Mouse (Mus musculus) skeletal muscle tissue, adult 2 months (tissue): ENCODE measurements around the gene Tgif1.
"Not testable (repeated sequence)": the region's sequence is repeated elsewhere in the genome, so short reads cannot be mapped to it uniquely, and the experiment has no call there.

ENCODE experiments used
- DNase-seq: peaks from one replicate; pipeline ENCODE4 v3.0.0-alpha.2; 2012; ENCODE audit warnings: low read depth, low spot score

Gene Tgif1

GRCm38 (mm10) chr17:70844971-70845370 is 8.4 kb downstream of the Tgif1 start:
- no peak for DNase-seq

DNA sequence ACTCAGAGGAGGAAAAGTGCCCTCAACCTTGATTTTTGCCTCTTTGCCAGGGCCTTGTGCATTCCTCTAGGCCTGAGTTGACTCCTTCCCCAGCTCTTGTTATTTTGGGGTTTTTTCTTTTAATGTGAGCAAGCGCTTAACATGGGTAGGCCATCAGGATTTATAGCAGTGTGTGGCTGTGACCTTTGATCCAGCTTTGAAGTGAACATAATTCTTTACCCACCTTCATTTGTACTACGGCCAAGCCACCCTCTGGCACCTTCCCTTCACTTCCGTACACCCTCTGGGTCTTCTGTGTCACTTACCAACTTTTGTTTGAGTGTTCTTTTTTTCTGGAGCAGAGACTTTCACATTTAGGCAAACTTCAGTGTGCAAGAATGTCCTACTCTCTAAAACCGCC is 10.1 kb downstream of the Tgif1 start:
- no peak for DNase-seq

DNA sequence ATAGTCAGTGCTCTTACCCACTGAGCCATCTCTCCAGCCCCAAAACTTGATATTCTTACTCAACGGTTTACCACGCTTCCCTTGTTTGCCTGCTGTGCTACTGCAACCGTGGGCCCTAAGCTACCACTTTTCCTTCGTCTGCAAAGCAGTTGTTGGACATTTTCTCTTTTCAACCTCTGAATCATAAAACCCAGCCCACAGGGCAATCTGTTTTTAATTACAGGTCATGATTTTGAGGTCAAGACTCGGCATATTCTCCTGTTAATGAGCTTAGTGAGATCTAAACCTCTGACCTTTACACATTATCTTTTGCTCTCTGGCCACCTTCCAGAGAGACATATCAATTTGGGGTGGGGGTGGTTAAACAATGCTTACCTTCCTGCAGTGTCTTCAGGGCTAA is 14.8 kb downstream of the Tgif1 start:
- no peak for DNase-seq

- no peak for DNase-seq
These were observed 15.3 kb downstream of the Tgif1 start for GRCm38 (mm10) chr17:70838031-70838430.

DNA sequence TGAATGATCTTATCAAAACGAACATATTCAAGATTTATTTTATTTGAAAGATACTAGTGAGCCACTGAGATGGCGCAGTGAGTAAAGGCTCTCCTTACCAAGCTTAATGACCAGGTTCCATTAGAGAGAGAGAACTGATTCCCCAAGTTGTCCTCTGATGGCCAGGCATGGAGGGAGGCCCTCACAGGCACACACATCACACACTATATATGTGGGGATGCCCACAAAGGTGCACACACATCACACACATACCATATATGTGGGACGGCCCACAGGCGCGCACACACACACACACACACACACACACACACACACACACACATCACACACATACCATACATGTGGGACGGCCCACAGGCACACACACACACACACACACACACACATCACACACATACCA is 15.9 kb downstream of the Tgif1 start:
- not testable (repeated sequence) for DNase-seq

DNA sequence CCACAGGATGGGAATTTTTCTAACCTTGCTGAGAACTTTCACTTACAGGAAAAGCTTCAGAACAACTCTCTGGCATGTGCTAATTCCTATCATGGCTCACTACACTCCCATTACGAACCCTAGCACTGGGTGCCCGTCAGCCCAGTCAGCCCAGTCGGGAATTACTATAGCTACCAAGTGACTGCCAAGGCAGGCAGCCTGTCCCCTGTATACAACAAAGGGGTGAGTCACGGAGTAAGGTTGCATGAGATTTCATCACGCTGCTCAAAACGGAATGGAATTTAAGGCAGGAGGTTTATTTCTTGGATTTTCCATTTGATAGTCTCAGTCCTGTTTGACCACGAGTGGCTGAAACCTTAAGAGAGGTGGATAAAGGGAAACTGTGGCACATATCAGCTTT is 16.5 kb downstream of the Tgif1 start:
- no peak for DNase-seq

DNA sequence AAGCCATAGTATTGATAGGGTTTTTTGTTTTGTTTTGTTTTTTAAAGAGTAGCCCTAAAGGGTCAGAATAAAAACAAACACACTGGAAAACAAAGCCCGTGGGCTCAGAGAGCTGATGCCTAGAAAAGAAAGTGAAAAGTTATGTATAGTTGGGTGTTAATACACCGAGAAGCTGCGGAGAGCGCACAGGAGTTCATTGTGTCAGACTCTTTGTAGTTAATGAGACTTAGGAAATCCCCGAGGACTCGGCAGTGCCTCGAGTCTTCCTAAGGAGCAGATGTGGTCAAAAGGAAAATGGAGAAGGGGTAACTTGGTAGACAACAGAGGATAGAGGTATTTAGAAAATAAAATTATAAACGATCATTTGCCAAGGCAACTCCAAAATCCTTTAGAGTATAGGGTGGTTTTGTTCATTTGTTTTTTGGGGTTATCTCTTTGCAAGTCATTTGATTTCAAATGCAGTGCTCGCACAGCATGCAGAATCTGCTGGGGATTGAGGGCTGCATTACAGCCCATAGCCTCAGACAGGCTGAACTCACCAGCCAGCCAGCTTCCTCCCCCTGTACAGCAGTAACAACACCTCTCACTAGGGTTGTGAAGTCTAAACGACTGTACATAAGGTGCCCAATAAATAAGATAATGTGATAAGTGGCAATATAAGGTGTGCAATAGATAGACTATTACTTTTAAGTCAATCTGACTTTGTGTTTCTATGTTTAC is 18.1 kb downstream of the Tgif1 start:
- no peak for DNase-seq

DNA sequence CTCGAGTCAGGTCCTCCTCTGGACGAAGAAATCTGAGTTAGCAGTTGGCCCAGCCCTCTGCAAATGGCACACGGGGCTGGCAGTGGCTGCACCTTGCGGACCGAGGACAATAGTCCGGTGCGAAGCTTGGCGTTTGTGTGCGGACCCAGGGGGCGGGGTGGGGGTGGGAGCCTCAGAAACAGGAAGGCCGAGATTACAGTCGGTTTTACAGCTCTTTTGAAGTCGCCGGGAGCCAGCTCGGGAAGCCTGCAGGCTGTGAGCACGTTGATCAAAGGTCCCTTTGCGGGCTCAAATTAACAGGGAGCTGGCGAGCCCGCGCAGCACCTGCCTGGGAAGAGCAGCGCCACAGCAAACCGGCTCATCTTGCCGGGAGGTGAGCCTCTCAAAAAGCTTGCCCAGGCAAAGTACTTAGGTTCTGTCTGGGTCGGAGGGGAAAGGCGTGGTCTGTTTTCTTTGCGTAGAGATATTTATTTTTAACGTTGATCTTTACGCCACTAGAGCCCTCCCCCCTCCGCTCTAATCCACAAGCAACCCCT is 18.8 kb downstream of the Tgif1 start:
- no peak for DNase-seq

DNA sequence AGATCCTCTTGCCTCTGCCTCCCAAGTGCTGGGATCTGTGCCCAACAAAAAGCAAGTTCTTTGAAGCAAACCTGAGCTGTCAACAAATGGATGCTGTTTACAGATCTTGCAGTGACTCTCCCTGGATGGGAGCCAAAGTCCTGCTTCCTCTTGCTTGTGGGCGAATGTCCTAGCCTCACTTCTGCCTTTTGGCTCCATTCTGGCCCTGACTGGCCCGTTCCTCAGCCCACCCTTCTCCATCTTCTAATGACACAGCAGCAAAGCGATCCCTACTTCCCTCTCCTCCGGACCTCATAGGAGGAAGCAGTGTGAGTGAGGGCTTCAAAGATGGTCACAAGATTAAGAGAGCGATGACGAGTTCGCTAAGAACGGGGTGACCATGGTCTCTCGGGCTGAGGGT is 20.8 kb downstream of the Tgif1 start:
- peak; percentile 65 for DNase-seq

DNA sequence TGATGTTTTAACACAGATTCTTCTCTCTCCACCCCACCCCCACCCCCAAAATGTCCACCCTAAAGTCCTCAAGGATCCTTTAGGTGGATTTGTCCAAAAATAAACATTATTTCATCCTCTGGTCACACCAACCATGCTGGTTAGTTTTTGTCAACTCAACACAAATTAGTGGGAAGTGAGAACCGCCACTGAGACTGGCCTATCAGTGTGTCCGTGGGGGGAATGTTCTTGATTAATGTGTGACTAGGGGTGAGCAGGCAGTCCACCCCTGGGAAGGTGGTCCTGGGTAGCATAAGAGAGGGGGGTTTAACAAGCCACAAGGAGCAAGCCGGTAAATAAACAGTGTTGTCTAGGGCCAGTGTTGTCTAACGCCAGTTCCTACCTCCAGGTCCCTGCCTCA is 21.8 kb downstream of the Tgif1 start:
- no peak for DNase-seq

DNA sequence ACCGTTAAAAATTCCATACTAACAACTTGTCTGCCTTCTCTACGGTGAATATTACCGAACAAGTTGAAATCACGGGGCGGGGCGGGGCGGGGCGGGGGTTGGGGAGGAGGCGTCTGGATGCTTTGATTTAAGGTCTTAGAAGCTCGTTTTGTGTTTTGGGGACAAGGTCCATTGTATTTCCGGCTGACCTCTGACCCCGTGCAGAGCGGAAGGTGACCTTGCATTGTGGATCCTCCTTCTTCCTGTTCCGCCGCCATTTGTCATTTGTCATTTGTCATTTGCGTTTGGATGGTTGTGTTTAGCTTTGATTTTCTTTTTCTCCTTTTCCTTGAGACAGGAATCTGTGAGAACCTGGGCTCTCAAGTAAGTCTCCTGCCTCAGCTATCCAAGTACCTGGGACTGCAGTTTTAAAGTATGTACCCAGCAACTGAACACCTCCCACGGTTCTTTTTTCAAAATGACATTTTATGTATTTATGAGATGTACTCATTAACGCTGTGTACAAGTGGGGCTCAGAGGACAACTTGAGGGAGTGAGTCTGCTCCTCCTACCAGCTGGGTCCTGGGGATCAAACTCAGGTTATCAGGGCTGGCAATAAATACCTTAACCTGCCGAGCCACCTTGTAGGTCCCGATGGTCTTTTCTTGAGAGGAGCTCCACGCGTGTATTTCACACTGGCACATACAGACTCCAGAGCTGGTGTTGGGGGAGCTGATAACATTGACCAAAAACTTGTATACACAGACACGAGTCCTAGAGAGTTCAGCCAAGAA is 23.2 kb downstream of the Tgif1 start:
- DNase-seq, result no peak

DNA sequence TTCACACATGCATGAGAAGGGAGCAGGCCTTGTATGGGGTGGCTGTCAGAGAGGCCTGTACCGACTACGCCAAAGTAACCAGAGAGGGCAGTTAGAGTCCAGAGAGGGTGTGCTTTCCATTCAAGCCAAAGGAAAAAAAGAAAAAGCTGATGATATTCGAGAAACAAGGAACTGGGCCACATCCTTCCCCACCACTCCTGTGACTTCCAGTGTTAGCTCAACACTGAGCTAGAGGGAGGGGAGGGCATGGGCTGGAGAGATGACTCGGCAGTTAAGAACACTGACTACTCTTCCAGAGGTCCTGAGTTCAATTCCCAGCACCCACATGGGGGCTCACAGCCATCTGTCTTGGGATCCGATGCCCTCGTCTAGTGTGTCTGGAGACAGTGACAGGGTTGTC is 24.1 kb downstream of the Tgif1 start:
- no peak for DNase-seq

DNA sequence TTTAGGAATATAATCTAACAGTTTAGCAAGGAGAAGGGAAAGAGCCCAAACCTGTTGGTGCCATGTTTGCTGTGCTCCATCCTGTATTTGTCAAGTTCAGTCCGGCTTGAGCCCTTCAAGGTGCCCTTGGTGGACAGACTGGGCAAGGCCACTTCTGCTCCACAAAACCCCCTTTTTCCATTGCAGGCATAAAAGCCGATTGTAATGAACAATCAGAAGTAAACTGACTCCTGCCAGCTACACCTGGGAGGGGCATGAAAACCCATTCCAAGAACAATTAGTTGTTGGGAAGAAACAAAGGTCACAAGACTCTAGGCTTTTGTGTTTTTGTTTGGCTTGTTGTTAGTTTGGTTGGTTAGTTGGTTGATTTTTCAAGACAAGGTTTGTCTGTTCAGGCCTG is 24.8 kb downstream of the Tgif1 start:
- DNase-seq, result no peak

DNA sequence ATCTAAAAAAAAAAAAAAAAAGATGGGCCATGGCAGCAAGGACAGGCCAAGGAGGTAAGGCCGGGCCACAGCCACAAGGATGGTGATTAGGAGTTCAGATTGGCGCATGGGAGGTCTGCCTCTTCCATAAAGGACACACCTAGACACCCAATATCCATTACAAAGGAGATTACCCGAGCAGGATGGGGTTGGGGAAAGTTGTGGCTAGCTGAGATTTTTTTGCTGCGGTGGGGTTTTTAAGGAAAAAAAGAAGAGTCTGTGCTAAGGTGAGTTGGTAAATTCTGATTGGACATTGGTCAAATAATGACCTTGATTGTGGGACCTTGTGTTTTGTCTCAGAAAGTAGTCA is 25.2 kb downstream of the Tgif1 start:
- no peak for DNase-seq

- DNase-seq, result not testable (repeated sequence)
These were observed 25.7 kb downstream of the Tgif1 start for GRCm38 (mm10) chr17:70827463-70828179.

- DNase-seq, result no peak
These were observed 27.1 kb downstream of the Tgif1 start for GRCm38 (mm10) chr17:70826227-70826626.

DNA sequence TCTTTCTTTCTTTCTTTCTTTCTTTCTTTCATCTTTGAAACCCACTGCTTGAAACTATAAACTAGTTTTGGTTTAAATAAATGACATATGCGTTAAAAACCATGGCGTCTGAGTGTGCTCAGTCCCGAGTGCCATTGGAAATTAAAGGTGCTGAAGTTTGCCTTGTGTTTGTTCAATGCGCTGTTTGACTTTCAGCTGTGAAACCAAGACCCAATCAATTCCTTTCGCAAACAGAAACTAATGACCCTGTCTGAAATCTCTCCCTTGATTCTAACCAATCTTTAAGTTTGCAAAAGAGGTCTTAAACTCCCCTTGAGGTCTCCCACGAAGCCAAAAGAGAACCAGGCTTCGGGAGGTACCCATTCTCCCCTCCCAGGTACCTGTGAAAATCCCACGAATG is 30.3 kb downstream of the Tgif1 start:
- DNase-seq, result no peak

GRCm38 (mm10) chr17:70817862-70818451 is 35.4 kb downstream of the Tgif1 start:
- DNase-seq, result no peak

GRCm38 (mm10) chr17:70815001-70815400 is 38.3 kb downstream of the Tgif1 start:
- DNase-seq, result no peak

GRCm38 (mm10) chr17:70810795-70811194 is 42.6 kb downstream of the Tgif1 start:
- DNase-seq, result no peak

DNA sequence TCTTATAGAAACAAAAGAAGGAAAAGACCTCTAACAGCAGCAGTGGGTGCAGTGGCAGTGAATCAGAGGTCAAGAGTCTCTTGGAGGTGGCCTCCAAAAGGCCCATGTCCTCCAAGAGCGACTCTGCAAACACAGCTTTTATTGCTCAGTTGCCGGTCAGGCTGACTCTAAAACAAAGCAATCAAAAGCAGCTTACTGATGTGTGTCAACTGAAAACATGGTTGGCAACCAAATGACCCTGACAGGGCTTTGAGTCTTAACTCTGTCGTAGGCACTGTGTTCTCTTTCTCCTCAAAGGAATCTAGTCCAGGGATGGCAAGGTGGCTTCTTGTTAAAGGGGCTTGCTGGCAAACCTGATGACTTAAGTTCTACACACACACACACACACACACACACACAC is 43.6 kb downstream of the Tgif1 start:
- DNase-seq, result no peak

- DNase-seq, result no peak
These were observed 44.5 kb downstream of the Tgif1 start for GRCm38 (mm10) chr17:70808837-70809236.
